Mouse (Mus musculus): ENCODE data around the gene Itsn2. TPM values are rescaled to one million over a fixed set of nuclear protein-coding genes. Genes with fewer than 3 reads are reported as not detected.
"Not testable (repeated sequence)": the region's sequence is repeated elsewhere in the genome, so short reads cannot be mapped to it uniquely, and the experiment has no call there.

Gene Itsn2
- polyA plus RNA-seq, 1 experiment from 2014 or later, result 18.9 TPM

- WGBS, result 89% methylated on average over 2 of the region's 2 CpGs
- Histone ChIP-seq H3K9me3 (no peaks in the 10 kb centered on the region), H3K9ac (replicated peaks) (no peak overlapping the region), H3K36me3 (no peaks in the 10 kb centered on the region), H3K4me1 (no peaks in the 10 kb centered on the region), H3K4me2 (replicated peaks) (no peak overlapping the region), H3K27ac (replicated peaks) (no peak overlapping the region), H3K4me3 (no peak overlapping the region), H3K27me3 (no peaks in the 10 kb centered on the region)
- no peak for ATAC-seq (ENCODE audit: low FRiP score, low read depth)
These were observed 95.9 kb downstream of the Itsn2 start for GRCm38 (mm10) chr12:4688386-4688785.

- H3K4me2 ChIP-seq (replicated peaks), result no peak overlapping the region
- no peak for ATAC-seq (ENCODE audit: low FRiP score, low read depth)
- H3K9me3 ChIP-seq, result no peaks in the 10 kb centered on the region
- H3K27ac ChIP-seq (replicated peaks), result no peak overlapping the region
- no peak overlapping the region for H3K4me3 ChIP-seq
- no peaks in the 10 kb centered on the region for H3K4me1 ChIP-seq
- H3K9ac ChIP-seq (replicated peaks), result no peak overlapping the region
- no peaks in the 10 kb centered on the region for H3K27me3 ChIP-seq
- no peaks in the 10 kb centered on the region for H3K36me3 ChIP-seq
- 94% methylated on average over 14 of the region's 14 CpGs for WGBS
These were observed 96.9 kb downstream of the Itsn2 start for GRCm38 (mm10) chr12:4689341-4689740.

GRCm38 (mm10) chr12:4691193-4691592 lies 98.8 kb downstream of the Itsn2 start:
- Histone ChIP-seq H3K4me3 (no peak overlapping the region), H3K4me2 (replicated peaks) (no peak overlapping the region), H3K9me3 (no peaks in the 10 kb centered on the region), H3K27ac (replicated peaks) (no peak overlapping the region), H3K9ac (replicated peaks) (no peak overlapping the region), H3K4me1 (no peaks in the 10 kb centered on the region), H3K36me3 (no peaks in the 10 kb centered on the region), H3K27me3 (no peaks in the 10 kb centered on the region)
- WGBS, result 95% methylated on average over 3 of the region's 3 CpGs
- no peak for ATAC-seq (ENCODE audit: low FRiP score, low read depth)

GRCm38 (mm10) chr12:4694534-4694933 lies 102.1 kb downstream of the Itsn2 start:
- no peaks in the 10 kb centered on the region for H3K9me3 ChIP-seq
- no peaks in the 10 kb centered on the region for H3K27me3 ChIP-seq
- H3K27ac ChIP-seq (replicated peaks), result no peak overlapping the region
- no peaks in the 10 kb centered on the region for H3K4me1 ChIP-seq
- WGBS, result 90% methylated on average over 1 of the region's 1 CpGs
- no peak overlapping the region for H3K9ac ChIP-seq (replicated peaks)
- H3K4me2 ChIP-seq (replicated peaks), result no peak overlapping the region
- ATAC-seq (ENCODE audit: low FRiP score, low read depth), result no peak
- H3K36me3 ChIP-seq, result no peaks in the 10 kb centered on the region
- H3K4me3 ChIP-seq, result no peak overlapping the region

- H3K4me2 ChIP-seq (replicated peaks); H3K27ac ChIP-seq (replicated peaks); H3K9ac ChIP-seq (replicated peaks); H3K4me1 ChIP-seq; H3K9me3 ChIP-seq; H3K27me3 ChIP-seq; ATAC-seq (ENCODE audit: low FRiP score, low read depth); H3K4me3 ChIP-seq: not testable (repeated sequence)
- peaks cover 10% of the 10 kb centered on the region for H3K36me3 ChIP-seq
- WGBS, result 78% methylated on average over 6 of the region's 6 CpGs
These were observed 113.2 kb downstream of the Itsn2 start for GRCm38 (mm10) chr12:4705626-4706025.

- Histone ChIP-seq H3K4me1 (no peaks in the 10 kb centered on the region), H3K9ac (replicated peaks) (no peak overlapping the region), H3K4me2 (replicated peaks) (no peak overlapping the region), H3K27ac (replicated peaks) (no peak overlapping the region), H3K27me3 (no peaks in the 10 kb centered on the region), H3K9me3 (no peaks in the 10 kb centered on the region), H3K36me3 (peaks cover 10% of the 10 kb centered on the region), H3K4me3 (no peak overlapping the region)
- WGBS, result 90% methylated on average over 5 of the region's 5 CpGs
- no peak for ATAC-seq (ENCODE audit: low FRiP score, low read depth)
These were observed 113.7 kb downstream of the Itsn2 start for GRCm38 (mm10) chr12:4706175-4706574.

GRCm38 (mm10) chr12:4706901-4707300 lies 114.5 kb downstream of the Itsn2 start:
- no peak for ATAC-seq (ENCODE audit: low FRiP score, low read depth)
- Histone ChIP-seq H3K27ac (replicated peaks) (no peak overlapping the region), H3K27me3 (no peaks in the 10 kb centered on the region), H3K9ac (replicated peaks) (no peak overlapping the region), H3K36me3 (peaks cover 10% of the 10 kb centered on the region), H3K4me2 (replicated peaks) (no peak overlapping the region), H3K9me3 (no peaks in the 10 kb centered on the region), H3K4me1 (no peaks in the 10 kb centered on the region), H3K4me3 (no peak overlapping the region)
- WGBS, result 88% methylated on average over 10 of the region's 10 CpGs

- no peak overlapping the region for H3K9ac ChIP-seq (replicated peaks)
- no peak overlapping the region for H3K4me3 ChIP-seq
- ATAC-seq (ENCODE audit: low FRiP score, low read depth), result no peak
- no peak overlapping the region for H3K4me2 ChIP-seq (replicated peaks)
- H3K9me3 ChIP-seq, result no peaks in the 10 kb centered on the region
- no peaks in the 10 kb centered on the region for H3K27me3 ChIP-seq
- no peaks in the 10 kb centered on the region for H3K4me1 ChIP-seq
- no peak overlapping the region for H3K27ac ChIP-seq (replicated peaks)
- 93% methylated on average over 14 of the region's 14 CpGs for WGBS
- H3K36me3 ChIP-seq, result peaks cover 10% of the 10 kb centered on the region
These were observed 115.1 kb downstream of the Itsn2 start for GRCm38 (mm10) chr12:4707488-4708017.

- no peak overlapping the region for H3K4me3 ChIP-seq
- H3K27ac ChIP-seq (replicated peaks), result no peak overlapping the region
- H3K36me3 ChIP-seq, result peaks cover 10% of the 10 kb centered on the region
- H3K9me3 ChIP-seq, result no peaks in the 10 kb centered on the region
- no peak overlapping the region for H3K4me2 ChIP-seq (replicated peaks)
- H3K9ac ChIP-seq (replicated peaks), result no peak overlapping the region
- H3K4me1 ChIP-seq, result no peaks in the 10 kb centered on the region
- H3K27me3 ChIP-seq, result no peaks in the 10 kb centered on the region
- no peak for ATAC-seq (ENCODE audit: low FRiP score, low read depth)
- WGBS, result 87% methylated on average over 4 of the region's 4 CpGs
These were observed 115.9 kb downstream of the Itsn2 start for GRCm38 (mm10) chr12:4708296-4708695.

- H3K27me3 ChIP-seq, result no peaks in the 10 kb centered on the region
- no peak overlapping the region for H3K4me2 ChIP-seq (replicated peaks)
- no peaks in the 10 kb centered on the region for H3K9me3 ChIP-seq
- ATAC-seq (ENCODE audit: low FRiP score, low read depth), result peak; percentile 47; the same call in 1 of the 2 replicates
- 83% methylated on average over 8 of the region's 8 CpGs for WGBS
- H3K9ac ChIP-seq (replicated peaks), result no peak overlapping the region
- H3K4me3 ChIP-seq, result no peak overlapping the region
- no peaks in the 10 kb centered on the region for H3K4me1 ChIP-seq
- no peak overlapping the region for H3K27ac ChIP-seq (replicated peaks)
- H3K36me3 ChIP-seq, result peaks cover 10% of the 10 kb centered on the region
These were observed 116.6 kb downstream of the Itsn2 start for GRCm38 (mm10) chr12:4708881-4709604.

- no peak overlapping the region for H3K4me3 ChIP-seq
- H3K27me3 ChIP-seq, result no peaks in the 10 kb centered on the region
- H3K4me2 ChIP-seq (replicated peaks), result no peak overlapping the region
- no peaks in the 10 kb centered on the region for H3K9me3 ChIP-seq
- no peak overlapping the region for H3K9ac ChIP-seq (replicated peaks)
- H3K36me3 ChIP-seq, result peaks cover 10% of the 10 kb centered on the region
- H3K4me1 ChIP-seq, result no peaks in the 10 kb centered on the region
- 93% methylated on average over 7 of the region's 7 CpGs for WGBS
- no peak overlapping the region for H3K27ac ChIP-seq (replicated peaks)
- ATAC-seq (ENCODE audit: low FRiP score, low read depth), result no peak
These were observed 117.5 kb downstream of the Itsn2 start for GRCm38 (mm10) chr12:4709926-4710325.

GRCm38 (mm10) chr12:4713361-4713760 lies 120.9 kb downstream of the Itsn2 start:
- H3K9me3 ChIP-seq, result no peaks in the 10 kb centered on the region
- H3K4me2 ChIP-seq (replicated peaks), result no peak overlapping the region
- H3K27me3 ChIP-seq, result no peaks in the 10 kb centered on the region
- peaks cover 2% of the 10 kb centered on the region; the same call in 1 of the 2 replicates for H3K36me3 ChIP-seq
- no peak overlapping the region for H3K4me3 ChIP-seq
- no peak for ATAC-seq (ENCODE audit: low FRiP score, low read depth)
- 0 out of 2 replicates have a peak, but pooled peaks cover 3% of the 10 kb centered on the region for H3K4me1 ChIP-seq
- WGBS, result 89% methylated on average over 4 of the region's 4 CpGs
- H3K27ac ChIP-seq (replicated peaks), result no peak overlapping the region
- no peak overlapping the region for H3K9ac ChIP-seq (replicated peaks)

Data from midbrain, embryonic 12.5 days (tissue).